Mouse (Mus musculus) embryonic facial prominence, embryonic 11.5 days (tissue): ENCODE results near the gene Pmf1. TPM values are rescaled to one million over a fixed set of nuclear protein-coding genes. Genes with fewer than 3 reads are reported as not detected.
"Not testable (repeated sequence)": the region's sequence is repeated elsewhere in the genome, so short reads cannot be mapped to it uniquely, and the experiment has no call there.

Source experiments
- ATAC-seq: fragments of 200-750 bp; cut with Nextera tagmentation; replicated peaks from 2 replicates; pipeline ENCODE4 v1.8.0; 2017; ENCODE audit warnings: low read depth; ENCODE audit not compliant: insufficient number of reproducible peaks, low FRiP score, low TSS enrichment
- DNase-seq: peaks from one replicate; pipeline ENCODE4 v3.0.0-alpha.2; 2015; ENCODE audit warnings: low spot score
- H3K27ac ChIP-seq: fragments of 300-500 bp; sonication (generic); replicated peaks from 2 replicates; pipeline ENCODE4 v1.5.1; 2014; ENCODE audit warnings: mild to moderate bottlenecking, low read depth, low read length, control low read depth
- H3K27me3 ChIP-seq: fragments of 300-500 bp; sonication (generic); 2 replicates; pipeline ENCODE4 v1.6.1; 2014; ENCODE audit warnings: mild to moderate bottlenecking, low read length, moderate library complexity, mixed read lengths; ENCODE audit not compliant: control insufficient read depth, insufficient read depth
- H3K36me3 ChIP-seq: fragments of 300-500 bp; sonication (generic); replicated peaks from 2 replicates; pipeline ENCODE4 v1.6.1; 2014; ENCODE audit warnings: low read depth, mild to moderate bottlenecking, low read length, moderate library complexity, mixed read lengths; ENCODE audit not compliant: control insufficient read depth, insufficient read depth
- H3K4me1 ChIP-seq: fragments of 300-500 bp; sonication (generic); 2 replicates; pipeline ENCODE4 v1.6.1; 2014; ENCODE audit warnings: low read length, mixed read lengths; ENCODE audit not compliant: control insufficient read depth, insufficient read depth
- H3K4me2 ChIP-seq: fragments of 300-500 bp; sonication (generic); 2 replicates; pipeline ENCODE4 v1.6.1; 2014; ENCODE audit warnings: low read depth, mild to moderate bottlenecking, control low read depth, low read length, moderate library complexity
- H3K4me3 ChIP-seq: fragments of 300-500 bp; sonication (generic); 2 replicates; pipeline ENCODE4 v1.5.1; 2014; ENCODE audit warnings: low read depth, low read length, control low read depth
- H3K9ac ChIP-seq: fragments of 300-500 bp; sonication (generic); replicated peaks from 2 replicates; pipeline ENCODE4 v1.6.1; 2014; ENCODE audit warnings: mild to moderate bottlenecking, control low read depth, low read length
- H3K9me3 ChIP-seq: fragments of 300-500 bp; sonication (generic); replicated peaks from 2 replicates; pipeline ENCODE4 v1.6.1; 2016; ENCODE audit warnings: mild to moderate bottlenecking, low read length, inconsistent platforms, mixed read lengths; ENCODE audit not compliant: control insufficient read depth
- WGBS: fragments of 180-500 bp; shearing (Covaris S2); extraction: QIAGEN DNeasy Blood & Tissue Kit; methylation state at CpG from one replicate; pipeline ENCODE4 v1.1.7; 2014; 5-methylcytosine and 5-hydroxymethylcytosine counted together
- polyA plus RNA-seq: library from polyadenylated mRNA; unstranded; fragments of >200 nt; fragmentation: Nextera tagmentation; extraction: Ambion mirVana; gene quantifications from 2 replicates; pipeline ENCODE4 v1.2.1, GENCODE M21; 2014

Gene Pmf1
- polyA plus RNA-seq, 1 experiment from 2014 or later, result 157 TPM

- WGBS, result 62% methylated on average over 10 of the region's 10 CpGs
- Histone ChIP-seq H3K4me3 (no peak overlapping the region), H3K27ac (no peak overlapping the region), H3K27me3 (no peaks in the 10 kb centered on the region), H3K4me2 (no peak overlapping the region), H3K4me1 (no peaks in the 10 kb centered on the region), H3K9me3 (no peaks in the 10 kb centered on the region), H3K36me3 (no peaks in the 10 kb centered on the region), H3K9ac (no peak overlapping the region)
- DNase-seq (no peak), ATAC-seq (no peak)
Measured at GRCm38 (mm10) chr3:88435515-88435914, 25.4 kb upstream of the Pmf1 start.

GRCm38 (mm10) chr3:88428639-88429038 is 18.5 kb upstream of the Pmf1 start:
- H3K36me3 ChIP-seq, H3K9ac ChIP-seq, ATAC-seq, DNase-seq, H3K27ac ChIP-seq, H3K4me3 ChIP-seq, H3K27me3 ChIP-seq, H3K4me2 ChIP-seq, H3K4me1 ChIP-seq, H3K9me3 ChIP-seq: not testable (repeated sequence)
- 71% methylated on average over 8 of the region's 8 CpGs for WGBS

GRCm38 (mm10) chr3:88427342-88427905 is 17.3 kb upstream of the Pmf1 start:
- no peak for DNase-seq
- H3K9ac ChIP-seq, result no peak overlapping the region
- H3K27ac ChIP-seq, result no peak overlapping the region
- no peak overlapping the region for H3K4me3 ChIP-seq
- no peaks in the 10 kb centered on the region for H3K4me1 ChIP-seq
- no peaks in the 10 kb centered on the region for H3K9me3 ChIP-seq
- no peaks in the 10 kb centered on the region for H3K36me3 ChIP-seq
- H3K4me2 ChIP-seq, result no peak overlapping the region
- WGBS, result 88% methylated on average over 4 of the region's 4 CpGs
- no peaks in the 10 kb centered on the region for H3K27me3 ChIP-seq
- ATAC-seq, result no peak

- Histone ChIP-seq H3K4me3 (no peak overlapping the region), H3K36me3 (peaks cover 2% of the 10 kb centered on the region; the same call in 1 of the 2 replicates), H3K9ac (no peak overlapping the region), H3K4me1 (no peaks in the 10 kb centered on the region), H3K27ac (no peak overlapping the region), H3K4me2 (no peak overlapping the region), H3K27me3 (no peaks in the 10 kb centered on the region), H3K9me3 (no peaks in the 10 kb centered on the region)
- whole genome bisulfite sequencing, result 85% methylated on average over 10 of the region's 10 CpGs
- ATAC-seq (no peak), DNase-seq (no peak)
Measured at GRCm38 (mm10) chr3:88425708-88426420, 15.7 kb upstream of the Pmf1 start.

DNA sequence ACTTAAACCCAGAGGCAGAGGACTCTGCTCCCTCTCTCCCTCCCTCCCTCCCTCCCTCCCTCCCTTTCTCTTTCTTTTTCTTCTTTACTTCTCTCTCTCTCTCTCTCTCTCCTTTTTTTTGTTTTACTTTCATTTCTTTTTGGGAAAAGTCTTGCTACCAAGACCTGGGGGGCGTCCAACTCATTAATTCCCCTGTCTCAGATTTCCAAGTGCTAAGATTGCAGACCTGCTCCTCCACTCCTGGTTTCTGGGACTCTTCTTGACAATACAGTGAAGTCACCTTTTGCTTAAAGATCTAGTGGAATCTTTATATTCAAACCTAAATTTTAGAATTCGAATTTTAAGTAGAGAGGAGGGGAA is 15.2 kb upstream of the Pmf1 start:
- WGBS, result 9% methylated on average over 2 of the region's 2 CpGs
- H3K4me3 ChIP-seq, result no peak overlapping the region
- DNase-seq (no peak), ATAC-seq (no peak)
- H3K36me3 ChIP-seq, result peaks cover 2% of the 10 kb centered on the region
- H3K9ac ChIP-seq, result no peak overlapping the region; the same call in 1 of the 2 replicates
- no peak overlapping the region for H3K4me2 ChIP-seq
- H3K27ac ChIP-seq, result no peak overlapping the region
- H3K27me3 ChIP-seq, result no peaks in the 10 kb centered on the region
- H3K4me1 ChIP-seq, result no peaks in the 10 kb centered on the region
- no peaks in the 10 kb centered on the region for H3K9me3 ChIP-seq

- H3K4me1 ChIP-seq, result no peaks in the 10 kb centered on the region
- ATAC-seq (peak; percentile 95), DNase-seq (peak; percentile 99)
- peaks cover 4% of the 10 kb centered on the region for H3K36me3 ChIP-seq
- H3K27ac ChIP-seq, result no peak within 1 kb of the TSS
- H3K9ac ChIP-seq, result peak within 1 kb of the TSS; percentile 64
- no peaks in the 10 kb centered on the region for H3K27me3 ChIP-seq
- H3K9me3 ChIP-seq, result no peaks in the 10 kb centered on the region
- WGBS, result under 1% methylated on average over 35 of the region's 35 CpGs
- peak within 1 kb of the TSS; percentile 69 for H3K4me3 ChIP-seq
- peak within 1 kb of the TSS; percentile 85 for H3K4me2 ChIP-seq
Measured at GRCm38 (mm10) chr3:88424605-88425329, 14.6 kb upstream of the Pmf1 start, which contains the start of gene Slc25a44. Gene Slc25a44, minus strand, starts transcription at chr3:88425139.

DNA sequence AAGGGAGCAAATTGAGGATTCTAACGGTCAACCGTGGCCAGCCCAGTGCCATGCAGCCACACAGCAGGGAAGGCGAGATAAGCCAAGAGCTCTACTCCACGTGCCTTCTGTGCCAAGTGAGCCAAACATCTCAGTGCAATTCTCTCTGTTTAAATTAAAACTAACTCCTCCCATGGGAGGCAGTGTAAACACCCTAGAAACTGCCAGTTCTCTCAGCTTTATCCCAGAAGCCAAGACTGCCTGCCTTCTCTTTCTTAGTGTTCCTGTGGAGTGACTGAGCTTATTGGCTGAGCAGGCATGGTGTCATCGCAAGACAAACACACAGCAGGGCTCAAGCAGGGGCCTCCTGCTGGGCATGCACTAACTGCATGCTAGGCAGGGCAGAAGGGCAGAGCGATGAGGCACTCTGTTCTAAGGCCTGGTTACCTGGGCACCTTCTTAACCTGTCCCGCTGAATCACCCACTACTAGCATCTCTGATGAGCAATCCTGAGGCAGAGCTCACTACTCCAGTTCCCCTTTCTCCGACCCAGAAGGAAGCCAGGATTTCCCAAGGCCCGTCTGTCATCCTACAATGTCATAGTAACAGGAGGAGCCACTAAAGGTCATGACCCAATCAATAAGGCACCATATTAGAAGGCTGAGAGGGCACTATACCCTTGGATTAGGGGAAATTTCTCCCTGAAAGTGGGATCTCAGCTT is 12.0 kb upstream of the Pmf1 start:
- H3K4me1 ChIP-seq, result no peaks in the 10 kb centered on the region
- no peaks in the 10 kb centered on the region for H3K27me3 ChIP-seq
- H3K9ac ChIP-seq, result no peak overlapping the region
- H3K9me3 ChIP-seq, result no peaks in the 10 kb centered on the region
- ATAC-seq (no peak), DNase-seq (no peak)
- 43% methylated on average over 9 of the region's 9 CpGs for WGBS
- no peak overlapping the region for H3K4me2 ChIP-seq
- H3K36me3 ChIP-seq, result peaks cover 5% of the 10 kb centered on the region
- H3K4me3 ChIP-seq, result no peak overlapping the region
- H3K27ac ChIP-seq, result no peak overlapping the region
